Mouse (Mus musculus): ENCODE measurements around the gene Resf1. TPM values are rescaled to one million over a fixed set of nuclear protein-coding genes. Genes with fewer than 3 reads are reported as not detected.
A peak's percentile ranks its signal among the peaks of the same experiment; 100 is the strongest.

The Resf1 gene
- polyA plus RNA-seq (2012; rRNA removed) (10.0 and 12.3 TPM in 2 replicates), polyA plus RNA-seq (2014; fragmentation: Nextera tagmentation; extraction: Ambion mirVana) (41.6 and 49.1 TPM in 2 replicates)

DNA sequence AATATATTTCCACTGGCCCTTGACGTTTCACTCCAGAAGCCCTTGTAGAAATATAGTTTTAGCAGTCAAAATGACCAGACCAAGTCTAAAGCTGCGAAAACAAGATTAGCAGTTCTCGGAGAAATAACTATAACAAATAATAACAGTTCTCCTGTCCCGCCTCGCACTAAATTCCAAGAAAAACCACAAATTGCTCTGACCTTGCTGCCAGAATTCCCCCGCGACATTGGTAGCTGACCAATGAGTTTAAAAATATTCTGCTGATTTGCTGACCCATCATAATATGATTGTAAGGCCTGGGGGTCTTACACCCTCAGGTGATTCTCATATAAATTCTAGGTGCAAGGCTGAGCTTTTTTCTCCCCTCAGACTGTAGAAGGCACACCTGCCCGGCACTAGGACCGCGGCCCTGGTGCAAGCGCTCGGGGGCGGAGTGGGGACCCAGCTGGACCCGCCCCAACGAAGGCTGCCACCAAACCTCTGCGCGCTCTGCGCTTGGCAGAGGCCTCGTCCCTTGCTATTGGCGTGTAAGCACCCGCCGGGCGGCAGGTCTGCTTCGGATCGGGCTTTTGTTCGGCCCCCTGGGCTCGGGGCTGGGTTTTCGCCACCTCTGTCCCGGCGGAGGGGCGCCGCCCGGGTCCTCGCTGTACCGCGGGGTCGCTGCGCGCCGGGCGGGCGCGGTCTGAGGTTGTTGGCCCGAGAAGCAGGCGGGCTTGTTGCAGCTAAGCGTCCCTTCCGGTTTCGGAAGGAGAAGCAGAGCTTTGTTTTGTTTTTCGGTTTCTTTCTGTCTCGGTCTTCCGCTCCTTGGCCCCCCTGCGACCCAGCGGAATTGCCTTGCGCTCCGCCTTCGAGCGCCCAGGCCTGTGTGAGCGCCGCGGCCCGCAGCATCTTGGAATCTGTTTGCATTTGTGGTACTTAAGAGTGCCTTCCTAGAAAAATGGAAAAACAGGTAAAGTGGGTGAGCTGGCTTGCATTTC is at the start of gene Resf1:
TSS of gene Resf1 (plus strand) at position 459 of the 977 bp plus-strand sequence.
- Histone ChIP-seq H3K27ac (replicated peaks; ENCODE audit: low read depth, low read length) (peak within 1 kb of the TSS; percentile 96), H3K9ac (ENCODE audit: low read depth, low read length, severe bottlenecking) (peak within 1 kb of the TSS; percentile 89), H3K4me1 (ENCODE audit: control insufficient read depth, insufficient read depth, low read length) (peaks cover 8% of the 10 kb centered on the region), H3K4me2 (replicated peaks; ENCODE audit: low read depth, low read length, severe bottlenecking) (peak within 1 kb of the TSS; percentile 57), H3K9me3 (ENCODE audit: control insufficient read depth, low read length) (no peaks in the 10 kb centered on the region), H3K27me3 (ENCODE audit: control insufficient read depth, insufficient read depth, low read length) (no peaks in the 10 kb centered on the region), H3K36me3 (ENCODE audit: control insufficient read depth, insufficient read depth, low read length) (peaks cover 13% of the 10 kb centered on the region; the same call in 1 of the 2 replicates), H3K4me3 (replicated peaks; ENCODE audit: low read length) (peak within 1 kb of the TSS; percentile 64)
- peak; percentile 95; the same call in 1 of the 2 replicates for TF ChIP-seq POLR2A (IDR thresholded peaks at IDR 0.05; ENCODE audit: borderline replicate concordance, extremely low read depth, insufficient read depth, insufficient read length)
- DNase-seq (ENCODE audit: low spot score) (peak; percentile 91), ATAC-seq (ENCODE audit: low FRiP score, low read depth) (peak; percentile 98)
- 4% methylated on average over 60 of the region's 61 CpGs for WGBS

DNA sequence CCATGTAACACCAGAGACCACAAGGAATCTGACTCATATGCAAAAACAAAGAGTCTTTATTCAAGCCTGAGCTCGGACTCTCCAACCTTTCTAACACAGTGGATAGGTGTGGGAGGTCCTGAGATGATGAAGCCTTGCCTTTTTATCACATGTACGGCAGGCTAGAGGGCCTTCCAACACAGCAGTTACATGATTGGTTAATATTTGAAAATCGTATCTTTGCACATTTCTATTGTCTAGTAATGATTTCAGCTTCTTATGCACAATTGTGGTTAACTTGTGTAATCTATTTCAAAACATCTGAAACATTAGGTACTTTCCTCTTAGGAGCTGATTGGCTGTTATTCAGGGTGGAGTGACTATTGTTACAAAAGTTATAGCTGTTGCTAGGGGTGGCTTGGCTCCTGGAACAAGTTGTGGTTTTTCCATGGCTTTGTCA is 48.4 kb upstream of the Resf1 start:
- peak; percentile 34 for DNase-seq (ENCODE audit: low spot score)
- Histone ChIP-seq H3K9ac (ENCODE audit: low read depth, low read length, severe bottlenecking) (no peak overlapping the region), H3K4me2 (replicated peaks; ENCODE audit: low read depth, low read length, severe bottlenecking) (no peak overlapping the region), H3K27ac (replicated peaks; ENCODE audit: low read depth, low read length) (no peak overlapping the region), H3K27me3 (ENCODE audit: control insufficient read depth, insufficient read depth, low read length) (no peaks in the 10 kb centered on the region), H3K4me1 (ENCODE audit: control insufficient read depth, insufficient read depth, low read length) (no peaks in the 10 kb centered on the region), H3K9me3 (ENCODE audit: control insufficient read depth, low read length) (peaks cover 5% of the 10 kb centered on the region; the same call in 1 of the 2 replicates), H3K4me3 (replicated peaks; ENCODE audit: low read length) (no peak overlapping the region), H3K36me3 (ENCODE audit: control insufficient read depth, insufficient read depth, low read length) (no peaks in the 10 kb centered on the region)
- ATAC-seq (ENCODE audit: low FRiP score, low read depth) = no peak
- WGBS = 78% methylated on average over 3 of the region's 3 CpGs
- no peak for TF ChIP-seq POLR2A (IDR thresholded peaks at IDR 0.05; ENCODE audit: borderline replicate concordance, extremely low read depth, insufficient read depth, insufficient read length)

DNA sequence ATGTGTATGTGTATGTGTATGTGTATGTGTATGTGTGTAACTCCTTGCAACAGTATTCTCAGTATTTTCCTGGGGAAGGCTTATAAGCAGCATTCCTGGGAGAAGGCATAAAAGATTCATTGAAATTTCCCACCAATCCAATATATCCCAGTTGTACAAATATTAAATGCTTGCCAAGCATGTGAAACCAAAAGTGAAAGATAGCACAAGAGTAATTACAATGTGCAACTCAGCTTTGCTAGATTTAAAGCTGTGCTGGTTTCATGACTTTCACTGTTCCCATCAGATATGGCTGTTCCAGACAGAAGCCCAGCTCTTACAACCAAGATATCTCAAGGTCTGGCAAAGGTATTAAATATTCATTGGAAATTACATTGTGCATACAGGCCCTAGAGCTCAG is 41.3 kb upstream of the Resf1 start:
- no peak overlapping the region for H3K4me2 ChIP-seq (replicated peaks; ENCODE audit: low read depth, low read length, severe bottlenecking)
- H3K9ac ChIP-seq (ENCODE audit: low read depth, low read length, severe bottlenecking) = no peak overlapping the region
- H3K27me3 ChIP-seq (ENCODE audit: control insufficient read depth, insufficient read depth, low read length) = no peaks in the 10 kb centered on the region
- no peak for DNase-seq (ENCODE audit: low spot score)
- no peaks in the 10 kb centered on the region for H3K9me3 ChIP-seq (ENCODE audit: control insufficient read depth, low read length)
- no peak overlapping the region for H3K4me3 ChIP-seq (replicated peaks; ENCODE audit: low read length)
- no peak for ATAC-seq (ENCODE audit: low FRiP score, low read depth)
- H3K36me3 ChIP-seq (ENCODE audit: control insufficient read depth, insufficient read depth, low read length) = no peaks in the 10 kb centered on the region
- no peak overlapping the region for H3K27ac ChIP-seq (replicated peaks; ENCODE audit: low read depth, low read length)
- TF ChIP-seq POLR2A (IDR thresholded peaks at IDR 0.05; ENCODE audit: borderline replicate concordance, extremely low read depth, insufficient read depth, insufficient read length) = no peak
- no peaks in the 10 kb centered on the region for H3K4me1 ChIP-seq (ENCODE audit: control insufficient read depth, insufficient read depth, low read length)

DNA sequence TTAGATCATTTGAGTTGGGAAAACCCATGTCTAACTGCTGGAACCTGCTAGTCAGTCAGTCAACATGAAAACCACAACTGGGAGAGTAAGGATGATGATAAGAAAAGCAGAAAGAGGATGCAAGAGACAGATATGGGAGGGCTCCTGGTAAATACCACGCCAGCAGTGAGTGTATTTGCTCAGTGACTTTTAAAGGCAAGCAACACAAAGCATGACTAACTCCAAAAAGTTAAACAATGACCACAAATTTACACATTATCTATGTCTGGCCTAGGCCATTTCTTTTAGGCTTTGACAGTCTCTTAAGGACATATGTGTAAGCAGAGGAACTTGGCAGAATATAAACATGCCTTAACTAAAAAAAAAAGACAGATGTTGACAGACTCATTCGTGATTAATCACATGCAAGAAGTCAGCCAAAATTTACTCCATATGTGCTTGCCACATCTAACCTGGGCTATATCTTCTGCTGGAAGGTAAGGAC is 30.9 kb upstream of the Resf1 start:
- no peak overlapping the region for H3K4me2 ChIP-seq (replicated peaks; ENCODE audit: low read depth, low read length, severe bottlenecking)
- WGBS = 60% methylated on average over 2 of the region's 2 CpGs
- H3K4me3 ChIP-seq (replicated peaks; ENCODE audit: low read length) = no peak overlapping the region
- no peaks in the 10 kb centered on the region for H3K36me3 ChIP-seq (ENCODE audit: control insufficient read depth, insufficient read depth, low read length)
- H3K27me3 ChIP-seq (ENCODE audit: control insufficient read depth, insufficient read depth, low read length) = no peaks in the 10 kb centered on the region
- peaks cover 6% of the 10 kb centered on the region; the same call in 1 of the 2 replicates for H3K9me3 ChIP-seq (ENCODE audit: control insufficient read depth, low read length)
- DNase-seq (ENCODE audit: low spot score) = no peak
- ATAC-seq (ENCODE audit: low FRiP score, low read depth) = no peak
- no peaks in the 10 kb centered on the region for H3K4me1 ChIP-seq (ENCODE audit: control insufficient read depth, insufficient read depth, low read length)
- no peak overlapping the region for H3K9ac ChIP-seq (ENCODE audit: low read depth, low read length, severe bottlenecking)
- no peak overlapping the region for H3K27ac ChIP-seq (replicated peaks; ENCODE audit: low read depth, low read length)
- no peak for TF ChIP-seq POLR2A (IDR thresholded peaks at IDR 0.05; ENCODE audit: borderline replicate concordance, extremely low read depth, insufficient read depth, insufficient read length)

DNA sequence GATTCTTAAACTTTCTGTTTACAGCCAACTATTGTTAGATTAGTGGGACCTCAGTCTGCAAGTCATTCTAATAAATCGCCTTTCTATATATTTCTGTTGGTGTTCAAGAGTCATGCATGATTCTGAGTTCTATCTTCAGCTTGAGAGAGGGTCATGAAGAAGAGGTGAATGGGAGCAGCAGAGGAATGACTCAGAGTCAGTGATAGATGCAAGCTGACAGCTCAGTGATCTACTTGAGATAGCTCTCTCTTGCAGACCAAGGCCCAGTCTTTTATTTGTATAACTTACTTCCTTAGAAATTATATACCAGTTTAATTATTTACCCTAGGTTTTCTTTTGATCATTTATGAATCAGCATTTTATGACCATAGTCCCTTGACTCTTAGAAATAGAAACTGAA is 30.3 kb upstream of the Resf1 start:
- no peak for ATAC-seq (ENCODE audit: low FRiP score, low read depth)

More for the DNA sequence above, 30.3 kb upstream of the Resf1 start:
- 85% methylated on average over 1 of the region's 1 CpGs for WGBS
- H3K9me3 ChIP-seq (ENCODE audit: control insufficient read depth, low read length) = peaks cover 6% of the 10 kb centered on the region; the same call in 1 of the 2 replicates
- no peak for TF ChIP-seq POLR2A (IDR thresholded peaks at IDR 0.05; ENCODE audit: borderline replicate concordance, extremely low read depth, insufficient read depth, insufficient read length)
- no peak overlapping the region for H3K27ac ChIP-seq (replicated peaks; ENCODE audit: low read depth, low read length)
- no peaks in the 10 kb centered on the region for H3K36me3 ChIP-seq (ENCODE audit: control insufficient read depth, insufficient read depth, low read length)
- no peaks in the 10 kb centered on the region for H3K4me1 ChIP-seq (ENCODE audit: control insufficient read depth, insufficient read depth, low read length)
- H3K27me3 ChIP-seq (ENCODE audit: control insufficient read depth, insufficient read depth, low read length) = no peaks in the 10 kb centered on the region
- no peak for DNase-seq (ENCODE audit: low spot score)
- no peak overlapping the region for H3K4me2 ChIP-seq (replicated peaks; ENCODE audit: low read depth, low read length, severe bottlenecking)
- H3K4me3 ChIP-seq (replicated peaks; ENCODE audit: low read length) = no peak overlapping the region
- no peak overlapping the region for H3K9ac ChIP-seq (ENCODE audit: low read depth, low read length, severe bottlenecking)
